Mouse (Mus musculus): ENCODE measurements around the gene Relb. TPM values are rescaled to one million over a fixed set of nuclear protein-coding genes. Genes with fewer than 3 reads are reported as not detected.

Relb gene
- total RNA-seq, 2 experiments from 2014 or later = 7.2 to 7.7 TPM

- DNase-seq (ENCODE audit: extremely low spot score in 1 of 2, low spot score in 2 of 2) = peak; percentile 92 to 93
- peak within 1 kb of the TSS; percentile 94 for H3K27ac ChIP-seq
- H3K4me3 ChIP-seq = peak within 1 kb of the TSS; percentile 91
- no peak for TF ChIP-seq CTCF (IDR thresholded peaks at IDR 0.05)
- intact Hi-C loops (cut with DNase I) = no loop called here
Measured at GRCm38 (mm10) chr7:19603849-19604605, 25.2 kb downstream of the Relb start, which contains the start of gene Clasrp. TSS of gene Clasrp (minus strand) at chr7:19604486.

- Histone ChIP-seq H3K4me3 (peak overlapping the region; percentile 91), H3K27ac (peak overlapping the region; percentile 94; the same call in 1 of the 2 replicates)
- DNase-seq (ENCODE audit: extremely low spot score in 1 of 2, low spot score in 2 of 2) = no peak
- TF ChIP-seq CTCF (IDR thresholded peaks at IDR 0.05) = no peak
- intact Hi-C loops (cut with DNase I) = no loop called here
Measured at GRCm38 (mm10) chr7:19603055-19603454, 26.2 kb downstream of the Relb start.

GRCm38 (mm10) chr7:19600562-19600961 is 28.7 kb downstream of the Relb start:
- intact Hi-C loops (cut with DNase I) = no loop called here
- peak overlapping the region; percentile 61 for H3K27ac ChIP-seq

GRCm38 (mm10) chr7:19593061-19593730 is 36.0 kb downstream of the Relb start:
- intact Hi-C loops (cut with DNase I) = no loop called here
- H3K27ac ChIP-seq = no peak overlapping the region
- no peak for DNase-seq (ENCODE audit: extremely low spot score in 1 of 2, low spot score in 2 of 2)
- TF ChIP-seq CTCF (IDR thresholded peaks at IDR 0.05) = no peak
- no peak overlapping the region for H3K4me3 ChIP-seq

More at GRCm38 (mm10) chr7:19600562-19600961, 28.7 kb downstream of the Relb start:
- no peak for TF ChIP-seq CTCF (IDR thresholded peaks at IDR 0.05)
- peak in 1 of 2 experiments; percentile 34 for DNase-seq (ENCODE audit: extremely low spot score in 1 of 2, low spot score in 2 of 2)
- H3K4me3 ChIP-seq = no peak overlapping the region

DNA sequence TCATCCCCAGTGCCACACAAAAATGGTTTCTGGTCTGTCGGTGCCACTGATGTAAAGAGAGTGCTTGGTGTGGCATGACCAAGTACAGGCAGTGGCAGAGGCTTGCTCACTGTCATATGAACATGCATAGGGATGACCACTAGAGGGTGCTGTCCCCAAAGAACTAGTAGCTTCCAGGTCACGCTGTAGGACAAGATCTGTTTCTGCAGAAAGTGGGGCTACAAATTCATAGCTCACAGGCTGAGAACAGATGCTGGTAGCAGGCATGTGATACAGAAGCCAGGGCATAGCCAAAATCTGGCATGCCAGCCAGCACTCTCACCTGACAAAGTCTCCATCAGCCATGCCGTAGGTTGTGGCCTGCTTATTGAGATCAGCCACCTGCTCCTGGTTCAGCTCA is 39.3 kb downstream of the Relb start:
- H3K27ac ChIP-seq = peak overlapping the region; percentile 62
- peak; percentile 89 for TF ChIP-seq CTCF (IDR thresholded peaks at IDR 0.05)
- intact Hi-C loops (cut with DNase I) = loop anchor here (2.0 kb wide), 1 partner anchor 29 kb away; no protein-coding TSS in a partner anchor
- peak; percentile 67 to 68 for DNase-seq (ENCODE audit: extremely low spot score in 1 of 2, low spot score in 2 of 2)
- H3K4me3 ChIP-seq = no peak overlapping the region

DNA sequence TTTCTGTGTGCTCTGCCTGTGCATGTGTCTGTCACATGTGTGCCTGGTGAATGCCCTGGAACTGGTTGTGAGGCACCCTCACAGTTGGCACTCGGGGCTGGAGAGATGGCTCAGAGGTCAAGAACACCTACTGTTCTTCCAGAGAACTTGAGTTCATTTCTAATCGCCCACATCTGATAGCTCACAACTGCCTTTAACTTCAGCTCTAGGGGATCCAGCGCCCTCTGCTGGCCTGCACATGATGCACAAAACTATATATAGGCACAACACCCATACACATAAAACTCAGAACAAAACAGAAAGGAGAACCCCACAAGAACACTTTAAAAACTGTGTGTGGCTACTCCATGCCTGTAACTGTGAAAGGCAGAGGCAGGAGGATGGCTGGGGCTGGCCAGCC is 40.0 kb downstream of the Relb start:
- intact Hi-C loops (cut with DNase I) = loop anchor here (2.0 kb wide), 1 partner anchor 30 kb away; no protein-coding TSS in a partner anchor
- Histone ChIP-seq H3K27ac (no peak overlapping the region), H3K4me3 (no peak overlapping the region)
- peak; percentile 62 for TF ChIP-seq CTCF (IDR thresholded peaks at IDR 0.05)
- DNase-seq (ENCODE audit: extremely low spot score in 1 of 2, low spot score in 2 of 2) = peak; percentile 50

GRCm38 (mm10) chr7:19586269-19586668 is 43.0 kb downstream of the Relb start:
- intact Hi-C loops (cut with DNase I) = no loop called here
- DNase-seq (ENCODE audit: extremely low spot score in 1 of 2, low spot score in 2 of 2) = no peak
- no peak overlapping the region for H3K27ac ChIP-seq
- H3K4me3 ChIP-seq = no peak overlapping the region
- no peak for TF ChIP-seq CTCF (IDR thresholded peaks at IDR 0.05)

DNA sequence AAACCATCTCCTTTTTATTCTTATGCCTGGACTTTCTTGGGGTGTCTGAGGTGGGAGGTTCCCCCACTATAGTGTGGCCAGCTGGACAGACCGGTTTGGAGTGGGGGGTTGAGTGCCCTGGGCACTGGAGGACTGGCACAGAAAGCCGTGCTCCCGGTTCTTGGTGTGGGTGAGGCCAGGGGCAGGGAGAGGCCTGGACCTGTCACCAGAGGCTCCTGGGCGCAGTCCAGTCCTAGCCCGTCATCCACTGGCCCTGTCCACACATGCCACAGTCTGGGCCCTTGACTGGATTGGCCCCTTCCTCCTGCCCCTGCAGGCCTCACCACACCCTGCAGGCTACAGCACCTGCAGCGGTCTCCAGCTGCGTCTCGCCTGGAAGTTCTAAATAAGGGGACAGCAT is 48.6 kb downstream of the Relb start:
- Histone ChIP-seq H3K4me3 (no peak overlapping the region), H3K27ac (no peak overlapping the region)
- DNase-seq (ENCODE audit: extremely low spot score in 1 of 2, low spot score in 2 of 2) = no peak
- no peak for TF ChIP-seq CTCF (IDR thresholded peaks at IDR 0.05)
- intact Hi-C loops (cut with DNase I) = no loop called here

- Histone ChIP-seq H3K27ac (no peak overlapping the region), H3K4me3 (no peak overlapping the region)
- TF ChIP-seq CTCF (IDR thresholded peaks at IDR 0.05) = no peak
- intact Hi-C loops (cut with DNase I) = no loop called here
- no peak for DNase-seq (ENCODE audit: extremely low spot score in 1 of 2, low spot score in 2 of 2)
Measured at GRCm38 (mm10) chr7:19579751-19580150, 49.5 kb downstream of the Relb start.

DNA sequence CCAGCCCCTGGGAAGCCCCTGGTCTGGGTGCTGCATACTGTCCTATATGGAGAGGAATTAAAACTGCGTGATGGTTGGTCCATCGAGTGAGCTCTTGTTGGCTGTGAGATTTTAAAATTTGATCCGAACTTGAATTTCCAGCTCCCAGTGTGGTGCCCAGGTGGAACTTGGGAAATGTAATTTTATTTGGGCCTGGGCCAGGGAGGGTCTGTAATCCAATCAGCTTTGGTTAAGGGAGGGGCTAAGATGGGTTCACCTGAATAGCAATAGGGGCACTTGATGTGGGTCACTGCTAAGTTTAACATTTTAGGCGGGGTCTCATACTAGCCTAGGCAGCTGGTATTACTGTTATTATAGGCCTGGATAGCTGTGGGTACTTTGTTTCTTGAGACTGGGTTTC is 50.8 kb downstream of the Relb start:
- intact Hi-C loops (cut with DNase I) = no loop called here
- H3K4me3 ChIP-seq = no peak overlapping the region
- no peak for DNase-seq (ENCODE audit: extremely low spot score in 1 of 2, low spot score in 2 of 2)
- no peak overlapping the region for H3K27ac ChIP-seq
- no peak for TF ChIP-seq CTCF (IDR thresholded peaks at IDR 0.05)

GRCm38 (mm10) chr7:19577877-19578414 is 51.3 kb downstream of the Relb start:
- no peak overlapping the region for H3K27ac ChIP-seq
- intact Hi-C loops (cut with DNase I) = no loop called here

More at GRCm38 (mm10) chr7:19577877-19578414, 51.3 kb downstream of the Relb start:
- TF ChIP-seq CTCF (IDR thresholded peaks at IDR 0.05) = no peak
- no peak for DNase-seq (ENCODE audit: extremely low spot score in 1 of 2, low spot score in 2 of 2)
- H3K4me3 ChIP-seq = peak overlapping the region; percentile 49

All from left cerebral cortex, adult 2 months (tissue).